Mouse (Mus musculus) ES-E14 (cell line): ENCODE results near the gene Gpank1. TPM values are rescaled to one million over a fixed set of nuclear protein-coding genes. Genes with fewer than 3 reads are reported as not detected.

Source experiments
- DNase-seq: peaks from one replicate; pipeline ENCODE4 v3.0.0-alpha.2; 2013; ENCODE audit warnings: low read depth, low spot score
- H3K27ac ChIP-seq: 2 replicates; pipeline ENCODE4 v1.5.1; 2012; ENCODE audit warnings: low read depth, mild to moderate bottlenecking, low read length, moderate library complexity, mixed read lengths; ENCODE audit not compliant: poor library complexity, insufficient read depth, severe bottlenecking
- H3K36me3 ChIP-seq: 2 replicates; pipeline ENCODE4 v1.6.1; 2012; ENCODE audit warnings: mild to moderate bottlenecking, low read length, moderate library complexity, mixed read lengths; ENCODE audit not compliant: control insufficient read depth, poor library complexity, insufficient read depth, severe bottlenecking
- H3K4me1 ChIP-seq, 2 experiments: fragments of 150-350 bp in 1 of 2; sonication (generic) in 1 of 2; 2 replicates each; pipeline ENCODE4 v1.6.1; 2012; ENCODE audit warnings: low read length in 2 of 2, mild to moderate bottlenecking in 1 of 2, mixed read lengths in 1 of 2; ENCODE audit not compliant: control insufficient read depth in 2 of 2, insufficient read depth in 2 of 2, poor library complexity in 1 of 2
- H3K4me3 ChIP-seq, 2 experiments: fragments of 150-350 bp in 1 of 2; sonication (generic) in 1 of 2; 2 replicates each; pipeline ENCODE4 v1.5.1; 2012; ENCODE audit warnings: low read length in 2 of 2, low read depth in 1 of 2, mild to moderate bottlenecking in 1 of 2, mixed read lengths in 1 of 2; ENCODE audit not compliant: insufficient read depth in 1 of 2, poor library complexity in 1 of 2, severe bottlenecking in 1 of 2
- H3K9ac ChIP-seq: 2 replicates; pipeline ENCODE4 v1.6.1; 2012; ENCODE audit warnings: low read depth, mild to moderate bottlenecking, low read length, mixed read lengths; ENCODE audit not compliant: poor library complexity, insufficient read depth, severe bottlenecking
- H3K9me3 ChIP-seq: fragments of 150-350 bp; sonication (generic); 2 replicates; pipeline ENCODE4 v1.6.1; 2012; ENCODE audit warnings: low read depth, mild to moderate bottlenecking, low read length; ENCODE audit not compliant: control insufficient read depth, insufficient read depth
- CHD2 ChIP-seq: IDR thresholded peaks from 2 replicates; pipeline ENCODE4 v1.6.1; 2014; ENCODE audit warnings: mild to moderate bottlenecking, low read depth, low read length, inconsistent platforms
- HCFC1 ChIP-seq: IDR thresholded peaks from 2 replicates; pipeline ENCODE4 v1.6.1; 2012; ENCODE audit warnings: low read length, inconsistent platforms, borderline replicate concordance; ENCODE audit not compliant: insufficient read depth
- MAFK ChIP-seq: IDR thresholded peaks from 2 replicates; pipeline ENCODE4 v1.6.1; 2014; ENCODE audit warnings: mild to moderate bottlenecking, low read depth, low read length, inconsistent platforms; ENCODE audit not compliant: insufficient read depth
- ZC3H11A ChIP-seq: IDR thresholded peaks from 2 replicates; pipeline ENCODE4 v1.6.1; 2012; ENCODE audit warnings: low read depth, mild to moderate bottlenecking, inconsistent platforms, low read length, borderline replicate concordance
- ZNF384 ChIP-seq: IDR thresholded peaks from 2 replicates; pipeline ENCODE4 v1.6.1; 2012; ENCODE audit warnings: low read depth, low read length, inconsistent platforms
- in situ Hi-C, 2 experiments: fragments of 600-800 bp; cut with MboI; formaldehyde crosslinking; loops; one replicate each; pipeline ENCODE4 v1.15.1; 2025; ENCODE audit warnings: low sequenced_read_pairs in 2 of 2, inconsistent platforms in 1 of 2; ENCODE audit not compliant: unreplicated experiment in 2 of 2
- total RNA-seq: library from RNA; depleted of rRNA; stranded (reverse); fragments of 300-350 nt; gene quantifications from 2 replicates; pipeline ENCODE4 v1.2.3, GENCODE M21; 2012

Gene Gpank1
- total RNA-seq, 1 experiment: 31.1 TPM

- Histone ChIP-seq H3K4me3 (peak within 1 kb of the TSS; percentile 52 to 54), H3K36me3 (no peaks in the 10 kb centered on the region), H3K9me3 (no peaks in the 10 kb centered on the region), H3K4me1 (peaks cover 11 to 17% of the 10 kb centered on the region in 2 experiments), H3K27ac (peak within 1 kb of the TSS; percentile 90), H3K9ac (peak within 1 kb of the TSS; percentile 61)
- TF ChIP-seq ZC3H11A (no peak), CHD2 (no peak), MAFK (no peak), HCFC1 (no peak), ZNF384 (no peak)
- DNase-seq: no peak
- in situ Hi-C loops: no loop called here
Observed at GRCm38 (mm10) chr17:35077786-35078233, 43.4 kb upstream of the Gpank1 start, which contains the start of gene Ly6g6d. Ly6g6d (minus strand) TSS chr17:35078065.

- in situ Hi-C loops: no loop called here
- Histone ChIP-seq H3K36me3 (no peaks in the 10 kb centered on the region), H3K4me3 (no peak overlapping the region), H3K4me1 (peaks cover 11 to 15% of the 10 kb centered on the region in 2 experiments), H3K9me3 (no peaks in the 10 kb centered on the region), H3K9ac (no peak overlapping the region), H3K27ac (no peak overlapping the region)
- DNase-seq: no peak
- TF ChIP-seq ZNF384 (no peak), MAFK (no peak), ZC3H11A (no peak), CHD2 (no peak), HCFC1 (no peak)
Observed at GRCm38 (mm10) chr17:35079778-35080177, 41.5 kb upstream of the Gpank1 start.

GRCm38 (mm10) chr17:35080248-35080647 lies 41.0 kb upstream of the Gpank1 start:
- no peak overlapping the region for H3K27ac ChIP-seq
- no peaks in the 10 kb centered on the region for H3K9me3 ChIP-seq
- no peak overlapping the region for H3K9ac ChIP-seq
- no peak for DNase-seq
- no peak for TF ChIP-seq HCFC1
- no peak for TF ChIP-seq CHD2
- TF ChIP-seq ZNF384: no peak
- no peak for TF ChIP-seq ZC3H11A
- no peak for TF ChIP-seq MAFK
- in situ Hi-C loops: no loop called here
- H3K36me3 ChIP-seq: no peaks in the 10 kb centered on the region
- H3K4me1 ChIP-seq: peaks cover 11 to 15% of the 10 kb centered on the region in 2 experiments
- no peak overlapping the region for H3K4me3 ChIP-seq

GRCm38 (mm10) chr17:35080710-35081109 lies 40.5 kb upstream of the Gpank1 start:
- no peak for DNase-seq
- in situ Hi-C loops: no loop called here
- H3K27ac ChIP-seq: no peak overlapping the region
- no peak overlapping the region for H3K9ac ChIP-seq
- H3K36me3 ChIP-seq: no peaks in the 10 kb centered on the region
- peaks cover 7 to 15% of the 10 kb centered on the region in 2 experiments for H3K4me1 ChIP-seq
- no peaks in the 10 kb centered on the region for H3K9me3 ChIP-seq
- TF ChIP-seq ZNF384 (no peak), ZC3H11A (no peak), MAFK (no peak), CHD2 (no peak), HCFC1 (no peak)
- no peak overlapping the region for H3K4me3 ChIP-seq
